Mouse (Mus musculus): ENCODE data around the gene Polr2c.

DNA sequence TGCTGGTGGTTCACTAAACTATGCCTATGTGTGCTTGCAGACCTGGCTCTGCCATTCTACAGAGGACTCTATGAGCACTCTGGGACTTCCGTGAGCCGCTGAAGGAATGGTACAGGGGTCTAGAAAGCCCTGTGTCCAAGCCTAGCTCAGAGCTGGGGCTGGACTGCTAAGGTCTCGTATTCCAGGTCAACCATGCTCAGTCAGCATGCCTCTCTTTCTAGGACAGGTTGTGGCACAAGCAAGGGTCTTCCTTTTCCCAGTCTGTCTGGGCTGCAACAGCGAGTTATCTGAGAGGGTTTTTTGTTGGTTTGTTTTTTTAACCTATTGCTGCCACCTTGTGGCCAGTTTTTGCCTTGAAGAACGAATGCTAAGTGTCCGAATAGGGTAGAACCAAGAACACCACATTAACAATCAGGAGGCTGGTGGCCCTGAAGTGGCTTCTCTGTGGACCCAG is 44.6 kb upstream of the Polr2c start:
- TF ChIP-seq CTCF (IDR thresholded peaks at IDR 0.05) = peak; percentile 78
- TF ChIP-seq EP300 (IDR thresholded peaks at IDR 0.05) = no peak
